Mouse (Mus musculus): ENCODE results near the gene Pds5b.
"Not testable (repeated sequence)": the region's sequence is repeated elsewhere in the genome, so short reads cannot be mapped to it uniquely, and the experiment has no call there.

The Pds5b gene

GRCm38 (mm10) chr5:150673153-150673835, at the start of gene Pds5b:
Gene Pds5b (plus strand): TSS chr5:150673739.
- peak; percentile 93 to 97 for DNase-seq

GRCm38 (mm10) chr5:150625528-150625927, 48.0 kb upstream of the Pds5b start:
- DNase-seq: no peak

DNA sequence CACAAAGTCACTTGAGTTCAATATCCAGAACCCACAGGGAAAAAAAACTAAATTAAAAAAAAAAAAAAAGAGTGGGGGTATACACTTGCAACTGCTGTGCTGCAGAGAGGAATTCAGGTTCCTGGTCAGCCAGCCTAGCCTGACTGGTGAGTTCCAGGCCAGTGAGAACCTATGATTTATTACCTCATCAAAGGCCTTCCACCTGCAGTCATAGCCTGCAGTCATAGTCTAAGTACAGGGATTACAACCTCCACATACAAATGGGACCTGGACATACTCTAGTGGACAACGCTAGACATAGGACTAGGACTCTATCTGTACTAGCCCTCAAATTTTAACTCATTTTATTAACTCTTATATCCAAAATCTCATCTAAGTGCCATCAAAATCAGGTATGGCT, 44.3 kb upstream of the Pds5b start:
- no peak for DNase-seq

GRCm38 (mm10) chr5:150629692-150630091, 43.8 kb upstream of the Pds5b start:
- no peak for DNase-seq

DNA sequence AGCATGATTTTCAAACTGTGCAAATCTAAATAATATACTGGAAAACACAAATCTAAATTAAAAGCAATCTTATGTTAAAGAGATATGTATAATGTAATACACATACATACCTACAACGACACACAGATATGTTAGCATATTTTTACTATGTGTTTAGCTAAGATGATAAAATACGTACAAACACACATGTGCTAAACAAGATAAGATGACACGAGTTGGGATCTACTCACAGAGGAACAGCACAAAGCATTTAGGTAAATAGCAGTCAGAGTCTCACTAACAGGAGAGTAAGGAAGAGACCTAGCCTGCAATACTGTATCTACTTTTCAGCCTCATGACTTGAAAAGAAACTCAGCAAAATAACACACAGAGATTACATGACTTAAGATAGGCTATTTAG, 32.1 kb upstream of the Pds5b start:
- no peak for DNase-seq

GRCm38 (mm10) chr5:150643390-150643789, 30.1 kb upstream of the Pds5b start:
- DNase-seq: not testable (repeated sequence)

DNA sequence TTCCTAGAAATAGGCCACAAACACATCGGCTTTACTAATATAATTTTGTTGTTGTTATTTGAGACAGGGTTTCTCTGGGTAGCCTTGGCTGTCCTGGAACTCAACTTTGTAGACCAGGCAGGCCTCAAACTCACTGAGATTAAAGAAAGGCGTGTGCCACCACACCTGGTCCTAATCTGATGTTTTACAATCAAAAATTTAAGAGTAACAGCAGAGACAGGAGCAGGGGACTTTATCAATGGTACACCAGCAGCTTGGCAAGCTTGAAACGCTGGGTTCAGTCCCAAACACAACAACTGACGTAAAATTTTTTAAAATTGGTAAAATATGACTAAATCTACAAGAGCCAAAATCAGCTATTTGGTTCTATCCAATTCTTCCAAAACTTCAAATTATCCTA, 28.6 kb upstream of the Pds5b start:
- no peak for DNase-seq

GRCm38 (mm10) chr5:150652578-150652977, 21.0 kb upstream of the Pds5b start:
- DNase-seq: no peak

- no peak for DNase-seq
Measured at GRCm38 (mm10) chr5:150654548-150654947, 19.0 kb upstream of the Pds5b start.

- not testable (repeated sequence) for DNase-seq
Measured at GRCm38 (mm10) chr5:150659425-150659824, 14.1 kb upstream of the Pds5b start.

GRCm38 (mm10) chr5:150660296-150660695, 13.2 kb upstream of the Pds5b start:
- not testable (repeated sequence) for DNase-seq

DNA sequence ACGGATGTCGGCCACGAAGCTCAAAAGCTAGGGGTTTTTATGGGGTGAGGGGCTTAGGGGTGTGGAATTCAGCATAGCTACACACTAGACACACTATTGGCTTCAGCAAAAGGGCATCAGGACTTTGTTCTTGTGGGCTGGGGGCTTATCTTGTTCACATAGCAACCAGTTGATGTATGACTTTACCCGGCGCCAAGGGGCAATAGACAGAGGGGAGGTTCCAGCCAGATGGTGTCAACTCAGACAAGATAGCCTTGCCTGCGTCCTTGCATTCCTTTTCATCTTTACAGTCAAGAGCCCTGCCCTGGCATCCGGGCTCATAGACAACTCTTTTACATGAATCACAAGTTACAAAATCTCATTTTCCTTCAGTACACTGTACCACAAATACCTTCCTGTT, 9.6 kb upstream of the Pds5b start:
- not testable (repeated sequence) for DNase-seq

GRCm38 (mm10) chr5:150664794-150665131, 8.8 kb upstream of the Pds5b start:
- no peak for DNase-seq

GRCm38 (mm10) chr5:150665132-150665954, 8.2 kb upstream of the Pds5b start:
- peak; percentile 98 for DNase-seq

- DNase-seq: not testable (repeated sequence)
Measured at GRCm38 (mm10) chr5:150666133-150666739, 7.3 kb upstream of the Pds5b start, which contains the start of gene N4bp2l2. Gene N4bp2l2 (minus strand): TSS chr5:150666183.

DNA sequence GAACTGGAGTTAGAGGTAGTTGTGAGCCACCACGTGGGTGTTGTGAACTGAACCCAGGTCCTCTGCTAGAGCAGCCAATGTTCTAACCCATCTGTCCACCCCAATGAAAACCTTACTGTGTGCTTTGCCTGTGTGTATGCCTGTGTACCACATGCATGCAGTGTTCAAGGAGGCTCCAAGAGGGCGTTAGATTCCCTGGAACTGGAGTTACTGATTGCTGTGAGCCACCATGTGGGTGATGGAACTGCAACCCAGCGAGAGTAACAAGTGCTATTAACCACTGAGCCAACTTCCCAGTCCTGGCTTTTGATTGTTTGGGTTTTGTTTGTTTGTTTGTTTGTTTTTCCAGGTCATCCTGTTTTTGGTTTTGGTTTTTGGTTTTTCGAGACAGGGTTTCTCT, 4.8 kb upstream of the Pds5b start:
- no peak for DNase-seq

DNA sequence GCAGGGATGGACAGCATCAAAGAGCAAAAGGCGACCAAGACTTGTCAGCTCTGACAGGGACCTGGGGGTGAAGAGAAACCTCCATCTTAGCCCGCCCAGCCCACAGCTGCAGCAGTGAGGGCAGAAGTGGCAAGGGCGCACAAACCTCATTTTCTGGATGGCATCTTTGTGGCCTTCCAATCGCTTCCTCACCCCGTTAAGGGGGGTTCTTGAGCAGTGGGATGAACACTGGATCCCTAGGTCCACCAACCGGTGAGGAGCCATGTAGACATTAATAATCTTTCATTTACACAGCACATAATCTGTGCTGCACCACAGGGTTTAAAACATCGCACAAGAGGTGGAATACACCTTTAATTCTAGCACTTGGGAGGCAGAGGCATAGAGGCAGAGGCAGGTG, 1.2 kb upstream of the Pds5b start:
- no peak for DNase-seq

DNA sequence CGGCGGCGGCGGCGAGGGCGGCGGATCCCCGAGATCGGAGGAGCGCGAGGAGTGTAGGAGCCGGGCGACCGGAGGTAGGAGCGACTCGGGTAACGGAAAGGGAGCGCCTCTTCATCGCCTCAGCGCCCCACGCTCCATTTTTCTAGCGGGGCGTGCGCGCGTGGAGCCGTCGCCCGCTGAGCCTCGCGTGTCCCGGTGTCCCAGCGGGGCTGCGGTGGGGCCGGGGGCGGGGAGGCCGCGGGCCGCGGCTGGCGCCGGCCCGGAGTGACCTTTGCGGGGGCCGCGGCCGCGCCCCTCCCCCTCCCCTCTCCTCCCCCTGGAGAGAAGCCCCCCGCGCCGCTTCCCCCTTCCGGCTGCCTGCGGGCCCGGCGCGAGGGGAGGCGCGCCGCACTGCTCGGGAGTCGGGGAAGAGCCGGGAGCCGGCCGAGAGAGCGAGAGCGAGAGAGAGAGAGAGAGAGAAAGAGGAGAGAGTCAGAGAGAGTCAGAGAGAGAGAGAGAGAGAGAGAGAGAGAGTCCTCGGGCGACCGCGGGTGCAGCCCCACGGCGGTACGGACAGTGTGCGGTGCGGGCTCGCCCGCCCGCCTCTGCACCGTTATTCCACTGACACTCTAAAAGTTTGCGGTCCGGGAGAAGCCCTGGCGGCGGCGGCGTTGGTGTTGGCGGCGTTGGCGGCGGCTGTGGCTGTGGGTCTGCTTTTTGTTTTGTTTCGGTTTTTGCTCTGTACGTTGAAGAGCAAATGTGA, 512 bp downstream of the Pds5b start:
- peak; percentile 9 to 53 for DNase-seq

DNA sequence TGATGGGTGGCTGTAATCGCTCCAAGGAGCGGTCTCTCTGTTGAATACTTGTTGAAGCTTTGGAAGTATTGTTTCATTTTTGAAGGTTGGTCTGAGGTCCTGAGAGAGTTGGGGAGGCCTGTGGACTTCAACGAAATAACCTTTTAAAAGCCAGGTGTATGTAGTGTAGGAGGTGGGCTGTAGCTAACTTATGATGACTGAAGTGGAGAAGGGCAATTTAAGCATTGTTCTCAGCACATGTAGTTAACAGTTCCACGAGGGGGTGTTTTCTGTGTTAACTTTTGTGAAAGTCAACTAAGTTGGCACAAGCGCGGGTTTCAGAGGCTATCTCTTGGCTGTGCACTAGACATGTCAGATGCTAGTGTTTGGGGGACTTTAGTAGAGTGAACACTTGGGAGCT, 1.3 kb downstream of the Pds5b start:
- no peak for DNase-seq

GRCm38 (mm10) chr5:150682862-150683261, 9.3 kb downstream of the Pds5b start:
- not testable (repeated sequence) for DNase-seq

DNA sequence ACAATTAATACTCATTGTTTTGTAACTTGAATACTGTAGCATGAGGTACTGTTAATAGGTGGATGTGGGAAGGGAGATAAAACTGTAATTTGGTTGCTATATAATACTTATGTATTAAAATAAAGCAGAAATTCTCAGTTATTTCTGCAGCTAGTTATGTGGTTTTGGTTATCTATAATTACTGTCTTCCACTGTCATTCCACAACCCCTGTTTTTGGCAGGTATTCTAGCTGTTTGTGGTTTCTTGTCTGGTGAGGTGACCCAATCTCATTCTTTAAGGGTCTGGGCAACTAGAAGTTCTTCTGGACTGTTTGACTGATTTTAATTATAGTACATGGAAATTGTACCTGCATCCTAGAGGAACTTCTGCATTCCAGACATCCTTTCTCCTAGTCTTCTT, 17.1 kb downstream of the Pds5b start:
- DNase-seq: no peak

DNA sequence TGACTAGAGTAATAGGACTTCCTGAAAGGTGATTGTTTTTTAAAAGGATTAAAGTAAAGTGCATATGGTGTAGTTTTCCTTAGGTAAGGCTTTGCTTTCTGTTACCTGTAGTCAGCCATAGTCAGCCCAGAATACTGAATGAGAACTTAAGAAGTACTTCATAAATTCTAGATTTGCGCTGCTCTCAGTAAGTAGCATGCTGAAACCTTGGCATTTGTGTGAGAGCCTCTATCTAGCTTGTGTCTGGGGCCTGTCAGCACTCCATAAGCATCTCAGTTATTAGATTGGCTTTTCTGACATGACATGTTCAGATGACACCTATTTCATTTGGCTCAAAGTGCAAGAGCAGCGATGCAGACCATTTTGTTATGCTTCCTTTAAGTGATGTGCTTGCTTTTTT, 19.7 kb downstream of the Pds5b start:
- DNase-seq: no peak

GRCm38 (mm10) chr5:150702714-150703113, 29.2 kb downstream of the Pds5b start:
- DNase-seq: peak; percentile 57 to 75
